Mouse (Mus musculus) heart, postnatal 14 days (tissue): ENCODE data around the gene Nek10. TPM values are rescaled to one million over a fixed set of nuclear protein-coding genes. Genes with fewer than 3 reads are reported as not detected.

ENCODE experiments used
- DNase-seq, 2 experiments: peaks; one replicate each; pipeline ENCODE4 v3.0.0; 2021 to 2022
- intact Hi-C: fragments of 180-260 bp; cut with DNase I; formaldehyde crosslinking; loops from one replicate; pipeline ENCODE4 v1.15.1; 2025
- total RNA-seq, 2 experiments: library from RNA; stranded (reverse); gene quantifications; 2 replicates each; pipeline ENCODE4 v1.2.3; 2021

Nek10 gene
- total RNA-seq, 2 experiments from 2014 or later, result 0.05 TPM

- intact Hi-C loops, result no loop called here
- no peak for DNase-seq
These were observed 66.0 kb downstream of the Nek10 start for GRCm38 (mm10) chr14:14869239-14869638.

DNA sequence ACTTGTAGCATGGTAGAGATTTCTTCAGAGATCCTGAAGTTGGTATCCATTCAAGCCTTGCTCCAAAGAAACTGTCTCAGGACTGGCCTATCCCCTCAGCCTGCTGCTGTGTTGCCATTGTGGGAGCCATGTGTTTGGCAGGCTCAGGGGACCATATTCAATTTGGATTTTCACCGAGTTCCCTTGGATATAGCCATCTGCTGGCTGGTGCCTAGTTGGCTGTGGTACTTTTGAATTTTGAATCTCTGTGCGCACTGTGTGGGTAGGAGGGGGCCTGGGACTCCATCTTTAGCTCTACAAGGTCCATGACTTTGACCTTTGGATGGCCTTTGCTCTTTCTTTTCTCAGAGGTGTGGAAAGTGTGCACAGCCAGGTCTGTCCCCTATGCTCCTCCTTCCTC lies 66.8 kb downstream of the Nek10 start:
- intact Hi-C loops, result no loop called here
- no peak for DNase-seq

- intact Hi-C loops, result no loop called here
- no peak for DNase-seq
These were observed 67.2 kb downstream of the Nek10 start for GRCm38 (mm10) chr14:14870463-14870862.

- intact Hi-C loops, result no loop called here
These were observed 67.9 kb downstream of the Nek10 start for GRCm38 (mm10) chr14:14871121-14871520.

DNA sequence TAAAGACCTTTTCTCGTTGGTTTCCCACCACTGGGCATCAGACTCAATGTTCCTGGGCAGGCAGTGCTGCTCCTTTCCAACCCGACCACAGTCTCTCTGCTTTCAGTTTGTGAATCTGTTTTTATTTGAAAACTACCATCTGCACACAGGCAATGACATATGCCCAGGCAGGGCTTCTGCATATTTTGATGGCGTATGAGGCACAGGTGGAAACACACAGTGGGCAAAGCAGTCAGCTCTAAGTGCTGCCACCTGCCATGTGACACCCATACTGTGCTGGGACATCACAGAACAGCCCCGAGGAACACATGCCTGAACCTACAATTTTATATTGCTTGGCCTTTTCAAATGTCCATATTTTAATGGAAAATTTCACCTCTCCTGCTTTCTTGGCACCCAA lies 68.5 kb downstream of the Nek10 start:
- no peak for DNase-seq
- intact Hi-C loops, result no loop called here

More at GRCm38 (mm10) chr14:14871121-14871520, 67.9 kb downstream of the Nek10 start:
- no peak for DNase-seq

- peak; percentile 11 to 25 for DNase-seq
- intact Hi-C loops, result no loop called here
These were observed 90.9 kb downstream of the Nek10 start for GRCm38 (mm10) chr14:14893932-14894652.

GRCm38 (mm10) chr14:14894776-14895175 lies 91.6 kb downstream of the Nek10 start:
- intact Hi-C loops, result no loop called here
- DNase-seq, result no peak

DNA sequence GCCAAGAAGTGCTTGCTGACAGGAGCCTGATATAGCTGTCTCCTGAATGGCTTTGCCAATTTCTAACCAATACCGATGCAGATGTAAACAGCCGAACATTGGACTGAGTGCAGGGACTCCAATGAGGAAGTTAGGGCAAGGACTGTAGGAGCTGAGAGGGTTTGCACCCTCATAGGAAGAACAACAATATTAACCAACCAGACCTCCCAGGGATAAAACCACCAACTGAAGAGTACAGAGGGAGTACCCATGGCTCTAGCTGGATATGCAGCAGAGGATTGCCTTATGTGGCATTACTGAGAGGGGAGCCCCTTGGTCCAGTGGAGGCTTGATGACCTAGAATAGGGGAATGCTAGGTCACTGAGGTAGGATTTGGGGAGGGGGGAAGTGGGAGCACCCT lies 92.1 kb downstream of the Nek10 start:
- no peak for DNase-seq
- intact Hi-C loops, result no loop called here

DNA sequence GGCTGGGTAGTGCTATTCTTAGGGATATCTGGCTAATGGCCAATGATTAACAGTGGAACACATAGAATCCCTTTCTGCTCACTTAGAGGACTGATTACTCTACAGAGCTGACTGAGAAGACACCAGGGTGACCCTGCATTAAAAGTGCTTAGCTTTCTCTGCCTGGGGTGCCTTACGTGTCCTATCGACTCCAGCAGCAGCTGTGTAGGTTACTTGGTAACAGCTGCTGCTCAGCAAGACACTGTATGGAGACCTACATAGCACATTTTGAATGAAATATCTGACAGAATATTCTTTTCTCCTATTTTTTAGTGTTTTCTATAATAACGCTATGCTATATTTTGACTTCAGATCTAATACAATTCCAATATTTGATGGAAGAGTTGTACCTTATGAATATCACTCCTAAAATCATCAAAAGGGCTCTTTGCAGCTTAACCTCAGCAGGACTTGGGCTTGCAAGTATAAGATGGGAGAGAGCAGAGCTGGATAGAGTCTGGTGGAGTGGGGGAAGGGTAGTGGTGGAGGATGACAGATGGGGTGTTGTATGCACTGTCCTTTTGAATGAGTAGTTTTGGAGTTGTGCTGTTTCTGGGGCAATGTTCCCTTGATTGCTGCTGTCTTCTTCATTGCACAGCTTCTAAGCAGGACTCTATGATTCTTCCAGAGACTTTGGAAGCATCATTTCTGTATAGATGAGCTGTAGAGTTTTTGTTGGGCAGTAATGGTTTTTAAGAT lies 93.4 kb downstream of the Nek10 start:
- no peak for DNase-seq
- intact Hi-C loops, result no loop called here

DNA sequence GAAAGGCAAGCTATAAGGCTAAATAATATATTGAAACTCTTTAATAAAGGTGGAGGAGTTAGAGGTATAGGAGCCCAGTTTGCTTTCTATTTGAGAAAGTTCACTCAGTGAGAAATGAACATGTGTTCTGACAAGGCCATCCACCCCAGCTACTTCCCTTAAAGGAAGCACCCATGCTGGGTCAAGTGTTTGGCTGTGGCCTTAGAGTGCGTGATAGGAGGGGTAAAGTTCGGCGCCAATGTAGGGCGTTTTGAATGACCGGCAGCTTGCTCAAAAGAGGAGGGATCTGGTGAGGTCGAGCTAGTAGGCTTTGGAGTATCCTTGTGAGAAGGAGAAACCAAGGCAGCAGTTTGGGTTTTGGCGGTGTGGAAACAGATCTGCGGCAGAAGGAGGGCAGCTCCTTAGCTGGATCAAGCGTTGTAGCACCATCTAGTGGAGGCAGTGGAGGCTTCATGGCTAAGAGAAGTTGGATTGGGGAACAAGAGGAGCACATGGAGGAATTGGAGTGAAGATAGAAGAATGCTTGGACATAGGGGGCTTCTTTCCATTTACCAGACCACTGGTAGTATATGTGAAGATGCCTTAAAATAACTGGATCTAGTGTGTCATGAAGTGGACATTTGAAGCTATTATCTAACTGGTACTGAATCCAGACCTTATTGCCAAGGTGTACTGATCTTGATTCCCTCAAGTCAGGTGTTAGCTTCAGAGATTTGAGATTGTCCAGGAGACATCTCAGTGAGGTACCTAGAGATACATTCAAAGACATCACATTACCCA lies 101.7 kb downstream of the Nek10 start:
- peak; percentile 53 to 75 for DNase-seq
- intact Hi-C loops, result loop anchor here (2.0 to 10.0 kb wide), 2 partner anchors 42 to 420 kb away; no protein-coding TSS in a partner anchor

DNA sequence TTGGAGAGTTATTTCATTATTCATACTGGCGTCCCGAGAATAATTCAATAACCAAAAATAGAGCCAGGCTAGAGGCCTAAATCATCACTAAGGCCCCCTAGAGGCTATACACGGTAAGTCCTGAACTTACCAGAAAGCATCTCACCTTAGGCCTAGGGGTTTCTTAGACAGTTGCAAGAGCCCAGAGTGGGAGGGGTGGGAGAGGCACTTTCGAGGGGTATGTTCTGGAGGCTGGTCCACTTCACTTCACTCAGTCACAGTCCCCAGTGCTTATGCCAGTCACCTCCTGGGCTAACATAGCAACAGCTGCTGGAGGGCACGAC lies 102.3 kb downstream of the Nek10 start:
- intact Hi-C loops, result loop anchor here (2.0 to 10.0 kb wide), 2 partner anchors 43 to 421 kb away; no protein-coding TSS in a partner anchor

GRCm38 (mm10) chr14:14925615-14926014 lies 122.4 kb downstream of the Nek10 start:
- intact Hi-C loops, result no loop called here
- no peak for DNase-seq

More for the DNA sequence above, 102.3 kb downstream of the Nek10 start:
- DNase-seq, result no peak

DNA sequence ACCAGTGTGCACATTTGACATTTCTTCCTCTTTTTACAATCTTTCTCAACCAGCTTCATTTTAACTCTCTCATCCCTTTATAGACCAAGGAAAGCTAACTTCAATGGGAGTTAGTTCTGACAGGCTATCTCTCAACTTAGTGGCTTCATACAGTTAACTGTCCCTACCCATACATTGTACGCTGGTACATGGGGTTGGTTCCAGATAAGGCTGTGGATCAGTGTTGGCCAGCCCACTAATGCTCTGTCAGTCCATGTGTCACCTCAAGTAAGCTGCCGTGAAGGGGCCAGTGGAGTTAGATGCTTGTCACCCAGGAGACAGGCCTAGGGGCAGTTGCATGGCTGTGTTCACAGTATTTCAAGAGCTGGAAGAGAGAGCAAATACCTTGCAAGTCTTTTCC lies 124.3 kb downstream of the Nek10 start:
- intact Hi-C loops, result no loop called here

DNA sequence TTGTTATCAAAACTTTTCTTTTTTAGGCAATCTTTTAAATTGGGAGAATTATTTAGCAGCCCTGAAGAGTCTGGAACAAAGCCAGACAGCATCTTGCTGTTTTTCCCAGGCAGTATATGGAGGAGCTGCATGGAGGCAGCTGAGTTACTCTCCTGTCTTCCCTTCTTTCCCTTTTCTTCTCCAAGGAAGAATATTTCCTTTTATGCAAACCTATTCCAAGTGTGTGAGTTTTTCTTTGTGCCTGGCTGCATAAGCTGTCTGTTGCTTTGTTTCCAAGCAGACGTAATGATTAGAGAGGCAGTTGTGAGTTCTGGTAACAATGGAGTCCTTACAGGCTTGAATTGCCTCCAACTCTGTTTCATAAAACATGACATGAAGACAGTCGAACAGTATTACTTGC lies 131.8 kb downstream of the Nek10 start:
- intact Hi-C loops, result no loop called here
- no peak for DNase-seq

More for the DNA sequence above, 124.3 kb downstream of the Nek10 start:
- no peak for DNase-seq

- intact Hi-C loops, result no loop called here
- no peak for DNase-seq
These were observed 142.7 kb downstream of the Nek10 start for GRCm38 (mm10) chr14:14945930-14946329.

DNA sequence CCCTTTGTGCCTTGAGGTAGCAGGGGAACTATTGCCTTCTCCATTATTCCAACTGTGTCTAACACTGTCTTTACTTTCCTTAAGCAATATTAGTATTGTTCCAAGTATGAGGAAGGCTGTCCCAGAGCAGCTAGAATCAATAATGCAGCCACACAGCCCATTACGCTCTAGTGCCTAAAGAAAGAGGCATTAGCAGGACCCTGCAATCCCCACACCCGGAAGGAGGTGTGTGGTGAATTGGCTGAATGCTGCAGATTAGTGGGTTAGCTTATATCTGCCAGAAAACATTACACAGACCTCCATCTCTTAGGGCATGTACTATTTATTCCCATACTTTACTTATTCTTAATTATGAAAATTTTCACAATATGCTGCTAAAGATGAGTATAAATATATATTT lies 145.8 kb downstream of the Nek10 start:
- intact Hi-C loops, result no loop called here
- DNase-seq, result no peak

- intact Hi-C loops, result no loop called here
- DNase-seq, result no peak
These were observed 148.6 kb downstream of the Nek10 start for GRCm38 (mm10) chr14:14951808-14952207.

GRCm38 (mm10) chr14:14959780-14960440 lies 156.7 kb downstream of the Nek10 start:
- intact Hi-C loops, result no loop called here
- no peak for DNase-seq

- intact Hi-C loops, result no loop called here
- DNase-seq, result no peak
These were observed 157.3 kb downstream of the Nek10 start for GRCm38 (mm10) chr14:14960441-14960988.

- intact Hi-C loops, result no loop called here
- no peak for DNase-seq
These were observed 167.4 kb downstream of the Nek10 start for GRCm38 (mm10) chr14:14970633-14971032.
